Mouse (Mus musculus) lung, adult 2 months (tissue): ENCODE results near the gene Kif3c.

ENCODE experiments used
- CTCF ChIP-seq: fragments of 200-500 bp; IDR thresholded peaks from 2 replicates; pipeline ENCODE4 v1.5.1; 2011; ENCODE audit warnings: mild to moderate bottlenecking, low read length, control low read depth; ENCODE audit not compliant: insufficient read depth
- POLR2A ChIP-seq: fragments of 200-500 bp; IDR thresholded peaks from 2 replicates; pipeline ENCODE4 v1.6.1; 2011; ENCODE audit warnings: low read depth, mild to moderate bottlenecking, control low read depth, low read length, borderline replicate concordance; ENCODE audit errors: extremely low read depth

GRCm38 (mm10) chr12:3440916-3441315 is 76.0 kb downstream of the Kif3c start:
- no peak for TF ChIP-seq CTCF
- no peak for TF ChIP-seq POLR2A
